Mouse (Mus musculus) liver, embryonic 16.5 days (tissue): ENCODE measurements around the gene Ebf1. TPM values are rescaled to one million over a fixed set of nuclear protein-coding genes. Genes with fewer than 3 reads are reported as not detected.

Experiments used
- ATAC-seq: fragments of 200-750 bp; cut with Nextera tagmentation; 2 replicates; pipeline ENCODE4 v1.8.0; 2017; ENCODE audit warnings: low read depth, mild to moderate bottlenecking, moderate number of reproducible peaks, moderate library complexity
- H3K27ac ChIP-seq: fragments of 300-500 bp; sonication (generic); 2 replicates; pipeline ENCODE4 v1.5.1; 2014; ENCODE audit warnings: mild to moderate bottlenecking, low read length
- H3K27me3 ChIP-seq: fragments of 300-500 bp; sonication (generic); 2 replicates; pipeline ENCODE4 v1.6.1; 2014; ENCODE audit warnings: low read depth, low read length, mixed read lengths; ENCODE audit not compliant: control insufficient read depth, insufficient read depth
- H3K36me3 ChIP-seq: fragments of 300-500 bp; sonication (generic); 2 replicates; pipeline ENCODE4 v1.6.1; 2014; ENCODE audit warnings: mild to moderate bottlenecking; ENCODE audit not compliant: control insufficient read depth, insufficient read depth
- H3K4me1 ChIP-seq: fragments of 300-500 bp; sonication (generic); 2 replicates; pipeline ENCODE4 v1.6.1; 2014; ENCODE audit warnings: low read depth, low read length, mixed read lengths; ENCODE audit not compliant: control insufficient read depth
- H3K4me2 ChIP-seq: fragments of 300-500 bp; sonication (generic); 2 replicates; pipeline ENCODE4 v1.6.1; 2014; ENCODE audit warnings: low read depth, low read length, mixed read lengths
- H3K4me3 ChIP-seq: fragments of 300-500 bp; sonication (generic); 2 replicates; pipeline ENCODE4 v1.5.1; 2014; ENCODE audit warnings: low read depth, mild to moderate bottlenecking, low read length
- H3K9ac ChIP-seq: fragments of 300-500 bp; sonication (generic); 2 replicates; pipeline ENCODE4 v1.6.1; 2014; ENCODE audit warnings: low read depth, low read length
- H3K9me3 ChIP-seq: fragments of 300-500 bp; sonication (generic); replicated peaks from 2 replicates; pipeline ENCODE4 v1.6.1; 2016; ENCODE audit warnings: low read length; ENCODE audit not compliant: control insufficient read depth
- WGBS: fragments of 180-500 bp; shearing (Covaris S2); extraction: QIAGEN DNeasy Blood & Tissue Kit; methylation state at CpG from one replicate; pipeline ENCODE4 v1.1.7; 2014; ENCODE audit not compliant: insufficient replicate concordance; 5-methylcytosine and 5-hydroxymethylcytosine counted together
- polyA plus RNA-seq: library from polyadenylated mRNA; unstranded; fragments of >200 nt; fragmentation: Nextera tagmentation; extraction: Ambion mirVana; gene quantifications from 2 replicates; pipeline ENCODE4 v1.2.1, GENCODE M21; 2015

Ebf1 gene
- polyA plus RNA-seq, 1 experiment from 2014 or later = 2.8 TPM

- H3K4me2 ChIP-seq = no peak overlapping the region
- no peak overlapping the region for H3K9ac ChIP-seq
- 43% methylated on average over 8 of the region's 8 CpGs for WGBS
- H3K36me3 ChIP-seq = no peaks in the 10 kb centered on the region
- no peaks in the 10 kb centered on the region for H3K9me3 ChIP-seq
- H3K27ac ChIP-seq = no peak overlapping the region
- no peaks in the 10 kb centered on the region for H3K4me1 ChIP-seq
- no peaks in the 10 kb centered on the region for H3K27me3 ChIP-seq
- H3K4me3 ChIP-seq = no peak overlapping the region
- ATAC-seq = no peak
Observed at GRCm38 (mm10) chr11:44924896-44925295, 307.8 kb downstream of the Ebf1 start.

GRCm38 (mm10) chr11:44925806-44926525 lies 308.8 kb downstream of the Ebf1 start:
- H3K4me3 ChIP-seq = no peak overlapping the region
- H3K9ac ChIP-seq = no peak overlapping the region
- H3K27ac ChIP-seq = no peak overlapping the region
- H3K36me3 ChIP-seq = no peaks in the 10 kb centered on the region
- no peak for ATAC-seq
- H3K4me1 ChIP-seq = no peaks in the 10 kb centered on the region
- H3K4me2 ChIP-seq = no peak overlapping the region
- H3K27me3 ChIP-seq = no peaks in the 10 kb centered on the region
- no peaks in the 10 kb centered on the region for H3K9me3 ChIP-seq
- WGBS = 71% methylated on average over 12 of the region's 12 CpGs

DNA sequence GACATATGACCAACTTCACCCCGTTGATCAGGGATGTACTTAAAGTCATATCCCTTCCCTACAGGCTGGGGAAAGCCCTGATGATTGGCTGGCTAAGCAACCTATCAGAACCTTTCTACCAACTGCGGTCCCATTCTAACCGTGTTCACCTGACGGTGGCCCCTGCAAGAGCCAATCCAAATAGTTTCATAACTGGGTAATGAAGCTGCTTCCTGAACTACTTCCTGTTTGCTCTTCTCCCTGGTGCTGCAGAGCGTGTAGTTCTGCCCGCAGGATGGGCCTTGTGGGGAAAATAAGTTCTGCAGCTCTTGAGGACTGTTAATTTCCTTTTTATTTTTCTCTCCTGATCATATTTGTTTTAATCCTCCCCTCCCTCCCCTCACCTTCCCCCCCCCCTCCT lies 311.3 kb downstream of the Ebf1 start:
- H3K4me3 ChIP-seq = no peak overlapping the region
- 39% methylated on average over 6 of the region's 6 CpGs for WGBS
- H3K9me3 ChIP-seq = no peaks in the 10 kb centered on the region
- no peak for ATAC-seq
- no peak overlapping the region for H3K4me2 ChIP-seq
- H3K4me1 ChIP-seq = no peaks in the 10 kb centered on the region
- H3K27ac ChIP-seq = no peak overlapping the region
- no peak overlapping the region for H3K9ac ChIP-seq
- no peaks in the 10 kb centered on the region for H3K27me3 ChIP-seq
- no peaks in the 10 kb centered on the region for H3K36me3 ChIP-seq

DNA sequence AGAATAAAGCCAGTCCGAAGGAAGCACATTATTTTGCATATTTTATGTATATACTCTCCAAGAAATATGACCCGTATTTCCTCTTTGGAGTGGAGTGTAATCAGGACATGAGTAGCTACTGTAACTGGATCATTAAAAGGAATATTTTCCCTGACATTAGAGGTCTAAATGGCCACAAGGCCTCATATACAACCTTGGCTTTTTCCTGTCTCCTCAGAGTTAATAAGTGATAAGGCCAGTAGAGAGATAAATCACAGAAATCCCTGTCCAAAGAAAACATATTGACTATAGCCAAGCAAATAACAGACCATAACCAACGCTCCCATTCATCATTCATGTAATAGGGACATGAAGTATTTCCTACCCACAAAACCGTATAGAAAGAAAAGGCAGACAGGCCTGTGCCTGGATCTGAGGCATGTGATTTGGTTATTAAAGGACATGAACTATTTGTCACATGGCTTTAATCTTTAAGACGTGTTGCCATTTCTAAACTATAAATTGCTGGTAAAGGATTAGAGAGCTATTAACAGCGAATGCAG lies 315.9 kb downstream of the Ebf1 start:
- H3K4me2 ChIP-seq = no peak overlapping the region
- H3K9ac ChIP-seq = no peak overlapping the region
- H3K9me3 ChIP-seq = no peaks in the 10 kb centered on the region
- no peaks in the 10 kb centered on the region for H3K36me3 ChIP-seq
- H3K4me1 ChIP-seq = no peaks in the 10 kb centered on the region
- H3K27ac ChIP-seq = no peak overlapping the region
- H3K27me3 ChIP-seq = no peaks in the 10 kb centered on the region
- no peak for ATAC-seq
- 55% methylated on average over 6 of the region's 6 CpGs for WGBS
- H3K4me3 ChIP-seq = no peak overlapping the region

- no peaks in the 10 kb centered on the region for H3K9me3 ChIP-seq
- H3K27ac ChIP-seq = no peak overlapping the region
- no peak overlapping the region for H3K4me2 ChIP-seq
- 79% methylated on average over 4 of the region's 4 CpGs for WGBS
- H3K4me1 ChIP-seq = no peaks in the 10 kb centered on the region
- no peak overlapping the region for H3K9ac ChIP-seq
- no peaks in the 10 kb centered on the region for H3K36me3 ChIP-seq
- no peaks in the 10 kb centered on the region for H3K27me3 ChIP-seq
- H3K4me3 ChIP-seq = no peak overlapping the region
- no peak for ATAC-seq
Observed at GRCm38 (mm10) chr11:44943781-44944180, 326.7 kb downstream of the Ebf1 start.

GRCm38 (mm10) chr11:44944401-44944800 lies 327.3 kb downstream of the Ebf1 start:
- Histone ChIP-seq H3K9ac (no peak overlapping the region), H3K27me3 (no peaks in the 10 kb centered on the region), H3K9me3 (no peaks in the 10 kb centered on the region), H3K4me3 (no peak overlapping the region), H3K4me2 (no peak overlapping the region), H3K27ac (no peak overlapping the region), H3K4me1 (no peaks in the 10 kb centered on the region), H3K36me3 (no peaks in the 10 kb centered on the region)
- 79% methylated on average over 2 of the region's 2 CpGs for WGBS
- ATAC-seq = no peak

DNA sequence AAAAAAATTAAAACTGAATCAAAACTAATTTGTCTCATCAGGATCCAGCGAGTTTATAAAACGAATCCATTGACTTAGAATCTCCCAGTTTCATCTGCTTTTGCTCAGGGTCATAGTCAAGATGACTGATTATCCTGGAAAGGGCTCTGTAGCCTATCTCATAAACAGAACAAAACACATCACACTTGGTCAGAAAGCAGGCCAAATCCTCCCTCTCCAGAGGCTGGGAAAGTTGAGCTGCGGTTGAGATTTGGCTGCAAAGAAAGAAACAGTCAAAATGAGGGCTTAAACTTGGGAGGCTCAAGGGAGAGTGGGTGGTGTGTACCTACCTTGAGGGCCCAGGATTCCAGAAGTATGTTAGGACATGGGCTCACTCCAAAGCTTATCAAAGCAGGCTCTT lies 329.5 kb downstream of the Ebf1 start:
- H3K4me1 ChIP-seq = no peaks in the 10 kb centered on the region
- no peak overlapping the region for H3K27ac ChIP-seq
- H3K9ac ChIP-seq = no peak overlapping the region
- no peak overlapping the region for H3K4me3 ChIP-seq
- ATAC-seq = no peak
- H3K9me3 ChIP-seq = no peaks in the 10 kb centered on the region
- H3K27me3 ChIP-seq = no peaks in the 10 kb centered on the region
- 64% methylated on average over 3 of the region's 3 CpGs for WGBS
- no peaks in the 10 kb centered on the region for H3K36me3 ChIP-seq
- H3K4me2 ChIP-seq = no peak overlapping the region

DNA sequence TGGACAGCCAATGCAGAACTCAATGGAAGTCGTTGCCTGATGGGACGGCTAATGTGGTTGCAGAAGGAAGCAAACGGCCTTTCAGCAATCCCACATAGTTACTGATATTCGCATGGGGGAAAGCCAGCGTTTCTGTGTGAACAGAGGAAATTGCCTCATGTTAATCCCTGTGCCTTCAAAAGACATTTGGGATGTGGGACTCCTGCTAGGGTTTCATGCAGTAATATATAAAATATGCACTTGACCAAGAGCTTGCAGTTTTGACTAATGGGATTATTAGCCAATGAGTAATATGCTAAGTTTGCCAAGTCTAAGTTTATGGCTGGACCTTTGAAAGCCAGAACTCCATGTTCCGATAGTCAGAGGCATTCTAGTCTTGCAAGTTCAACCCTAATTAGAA lies 331.4 kb downstream of the Ebf1 start:
- Histone ChIP-seq H3K4me1 (no peaks in the 10 kb centered on the region), H3K27ac (no peak overlapping the region), H3K36me3 (no peaks in the 10 kb centered on the region), H3K9ac (no peak overlapping the region), H3K27me3 (no peaks in the 10 kb centered on the region), H3K9me3 (no peaks in the 10 kb centered on the region), H3K4me3 (no peak overlapping the region), H3K4me2 (no peak overlapping the region)
- 52% methylated on average over 6 of the region's 6 CpGs for WGBS
- ATAC-seq = no peak

DNA sequence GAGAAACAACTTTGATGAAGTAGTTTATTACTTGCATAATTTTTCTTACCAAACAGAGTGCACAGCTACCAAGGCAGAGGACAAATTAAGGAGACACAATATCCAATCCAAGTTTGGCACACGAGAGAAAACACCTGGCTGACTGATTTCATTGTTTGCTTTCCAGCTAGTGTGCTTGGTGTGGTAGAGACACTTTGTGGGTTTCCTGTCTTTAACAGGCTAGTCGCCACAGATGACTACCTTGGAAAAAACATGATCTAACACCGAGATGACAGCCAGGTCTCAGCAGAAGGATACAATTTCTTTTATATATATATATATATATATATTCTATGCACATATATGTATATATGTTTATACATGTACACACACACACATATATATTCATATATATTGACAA lies 332.0 kb downstream of the Ebf1 start:
- Histone ChIP-seq H3K36me3 (no peaks in the 10 kb centered on the region), H3K27ac (no peak overlapping the region), H3K9ac (no peak overlapping the region), H3K9me3 (no peaks in the 10 kb centered on the region), H3K4me2 (no peak overlapping the region), H3K4me1 (no peaks in the 10 kb centered on the region), H3K4me3 (no peak overlapping the region), H3K27me3 (no peaks in the 10 kb centered on the region)
- no peak for ATAC-seq
- 19% methylated on average over 3 of the region's 3 CpGs for WGBS
